8 mouse cellular contexts compared by ENCODE assay signal in the genomic region with DNA sequence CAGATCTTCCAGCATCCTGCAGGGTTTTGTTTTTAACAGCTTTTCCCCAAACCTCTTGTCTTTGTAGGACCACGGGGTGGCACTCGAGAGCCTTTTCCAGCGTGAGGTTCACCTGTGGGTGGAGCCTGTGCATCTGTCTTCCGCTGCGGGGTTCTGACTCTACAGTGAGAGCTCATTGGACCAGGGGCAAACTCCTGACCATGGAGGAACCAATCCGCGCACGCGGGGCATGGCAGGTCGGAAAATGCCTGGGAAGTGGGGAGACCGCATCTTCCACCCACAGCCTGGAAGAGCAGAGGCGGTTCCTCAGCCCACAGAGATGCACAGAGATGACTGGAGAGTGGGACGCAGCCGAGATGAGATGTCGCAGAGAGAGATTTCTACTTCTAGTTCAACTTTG. TPM values are rescaled to one million over a fixed set of nuclear protein-coding genes. Genes with fewer than 3 reads are reported as not detected.
DNase-seq lines count a peak whose midpoint lies in the region; ATAC-seq and TF ChIP-seq lines count a peak whose summit lies in the region.

No protein-coding gene starts in this region.

- WGBS in forebrain, embryonic 13.5 days = 2% methylated on average over 15 of the region's 15 CpGs
- WGBS in large intestine, adult 2 months = 1% methylated on average over 15 of the region's 15 CpGs
- WGBS in liver, postnatal 0 days (ENCODE audit: insufficient replicate concordance) = 1% methylated on average over 15 of the region's 15 CpGs
- WGBS in neural tube, embryonic 14.5 days = 2% methylated on average over 15 of the region's 15 CpGs

- intact Hi-C loops in heart, postnatal 10 days (cut with DNase I) = loop anchor here (1.0 to 5.0 kb wide), 3 partner anchors 38 to 148 kb away; partner anchors contain the start of gene Rasa2

- DNase-seq in heart, postnatal 10 days = peak; percentile 95 to 97
- DNase-seq in large intestine, adult 2 months (ENCODE audit: low read depth, low spot score) = peak; percentile 96
- DNase-seq in liver, postnatal 0 days = peak; percentile 91
- peak; percentile 96 for DNase-seq in testis, postnatal 10 days (ENCODE audit: low spot score)

- peak; percentile 49 for TF ChIP-seq POLR2A in ES-Bruce4 (IDR thresholded peaks at IDR 0.05; ENCODE audit: insufficient read depth, low read length)

- H3K27me3 ChIP-seq in ES-Bruce4 (ENCODE audit: control insufficient read depth, insufficient read depth, low read length, poor library complexity, severe bottlenecking) = no peaks in the 10 kb centered on the region
- H3K27me3 ChIP-seq in forebrain, embryonic 13.5 days = no peaks in the 10 kb centered on the region
- H3K27me3 ChIP-seq in liver, postnatal 0 days (ENCODE audit: insufficient read depth, low read length) = no peaks in the 10 kb centered on the region
- H3K27me3 ChIP-seq in neural tube, embryonic 14.5 days (ENCODE audit: control insufficient read depth, insufficient read depth, low read length) = no peaks in the 10 kb centered on the region

- H3K9me3 ChIP-seq in ES-Bruce4 (replicated peaks; ENCODE audit: control insufficient read depth, insufficient read depth, low read length, poor library complexity, severe bottlenecking) = no peaks in the 10 kb centered on the region
- no peaks in the 10 kb centered on the region for H3K9me3 ChIP-seq in forebrain, embryonic 13.5 days (replicated peaks)
- no peaks in the 10 kb centered on the region for H3K9me3 ChIP-seq in liver, postnatal 0 days (ENCODE audit: low read length)
- no peaks in the 10 kb centered on the region for H3K9me3 ChIP-seq in neural tube, embryonic 14.5 days (ENCODE audit: control insufficient read depth, low read length)

- peak overlapping the region; percentile 45 for H3K4me3 ChIP-seq in ES-Bruce4 (ENCODE audit: low read depth, low read length)
- H3K4me3 ChIP-seq in forebrain, embryonic 13.5 days = peak overlapping the region; percentile 36
- H3K4me3 ChIP-seq in liver, postnatal 0 days (ENCODE audit: low read depth, low read length) = peak overlapping the region; percentile 14; the same call in 1 of the 2 replicates
- H3K4me3 ChIP-seq in neural tube, embryonic 14.5 days (ENCODE audit: low read depth, low read length) = peak overlapping the region; percentile 30

- no peaks in the 10 kb centered on the region for H3K4me1 ChIP-seq in ES-Bruce4 (ENCODE audit: control insufficient read depth, insufficient read depth, low read length)
- peaks cover 6% of the 10 kb centered on the region; the same call in 1 of the 2 replicates for H3K4me1 ChIP-seq in forebrain, embryonic 13.5 days
- 0 out of 2 replicates have a peak, but pooled peaks cover 3% of the 10 kb centered on the region for H3K4me1 ChIP-seq in liver, postnatal 0 days (ENCODE audit: insufficient read depth)
- H3K4me1 ChIP-seq in neural tube, embryonic 14.5 days (ENCODE audit: control insufficient read depth, insufficient read depth, low read length) = no peaks in the 10 kb centered on the region

- H3K27ac ChIP-seq in ES-Bruce4 (ENCODE audit: insufficient read depth, low read length) = peak overlapping the region; percentile 7; the same call in 1 of the 2 replicates
- peak overlapping the region; percentile 68 for H3K27ac ChIP-seq in forebrain, embryonic 13.5 days
- H3K27ac ChIP-seq in liver, postnatal 0 days (ENCODE audit: low read depth) = no peak overlapping the region
- peak overlapping the region; percentile 87 for H3K27ac ChIP-seq in neural tube, embryonic 14.5 days (ENCODE audit: low read depth, low read length)

- ATAC-seq in cerebellum, adult (ENCODE audit: insufficient number of reproducible peaks, low FRiP score, low TSS enrichment) = peak; percentile 99
- peak; percentile 100 for ATAC-seq in forebrain, embryonic 13.5 days
- peak; percentile 100 for ATAC-seq in liver, postnatal 0 days
- ATAC-seq in neural tube, embryonic 14.5 days (ENCODE audit: low read depth) = peak; percentile 100

- H3K36me3 ChIP-seq in ES-Bruce4 (ENCODE audit: control insufficient read depth, insufficient read depth, low read length, poor library complexity, severe bottlenecking) = no peaks in the 10 kb centered on the region
- H3K36me3 ChIP-seq in forebrain, embryonic 13.5 days (ENCODE audit: poor library complexity, severe bottlenecking) = no peaks in the 10 kb centered on the region
- no peaks in the 10 kb centered on the region for H3K36me3 ChIP-seq in liver, postnatal 0 days (replicated peaks; ENCODE audit: insufficient read depth, low read length)
- H3K36me3 ChIP-seq in neural tube, embryonic 14.5 days (ENCODE audit: control insufficient read depth, insufficient read depth, low read length) = no peaks in the 10 kb centered on the region

- no peak overlapping the region for H3K9ac ChIP-seq in ES-Bruce4 (ENCODE audit: low read depth, poor library complexity, severe bottlenecking)
- peak overlapping the region; percentile 58 for H3K9ac ChIP-seq in forebrain, embryonic 13.5 days
- no peak overlapping the region for H3K9ac ChIP-seq in liver, postnatal 0 days (replicated peaks)
- H3K9ac ChIP-seq in neural tube, embryonic 14.5 days (replicated peaks; ENCODE audit: low read depth, low read length) = peak overlapping the region; percentile 46; the same call in 1 of the 2 replicates

- peak; percentile 76 for TF ChIP-seq CTCF in ES-Bruce4 (IDR thresholded peaks at IDR 0.05; ENCODE audit: low read depth, low read length)
- peak; percentile 92 for TF ChIP-seq CTCF in liver, postnatal 0 days (IDR thresholded peaks at IDR 0.05; ENCODE audit: low read depth)

- TF ChIP-seq EP300 in ES-Bruce4 (IDR thresholded peaks at IDR 0.05; ENCODE audit: insufficient read depth, low read depth, low read length) = no peak
- no peak for TF ChIP-seq EP300 in liver, postnatal 0 days (IDR thresholded peaks at IDR 0.05; ENCODE audit: low read depth)

- H3K4me2 ChIP-seq in forebrain, embryonic 13.5 days = peak overlapping the region; percentile 57
- H3K4me2 ChIP-seq in liver, postnatal 0 days (ENCODE audit: low read depth, low read length) = peak overlapping the region; percentile 62
- H3K4me2 ChIP-seq in neural tube, embryonic 14.5 days (ENCODE audit: low read depth, low read length) = peak overlapping the region; percentile 60

RNA-seq across cellular contexts. Expression of gene Rasa2, which starts 38.5 kb away (rescaled TPM):
- 16.9 and 18.3 TPM in 2 replicates for polyA plus RNA-seq in ES-Bruce4 (2011; ENCODE audit: insufficient read depth, insufficient read length, low read depth, missing spikeins)
- 16.0 TPM in 2 replicates for polyA plus RNA-seq in forebrain, embryonic 13.5 days (2015; fragmentation: Nextera tagmentation; extraction: Ambion mirVana)
- 1 to 10 TPM; 7.6 to 8.3 TPM for total RNA-seq in heart, postnatal 10 days (2021)
- polyA plus RNA-seq in large intestine, adult 2 months (2012; rRNA removed) = 3.0 and 4.1 TPM in 2 replicates
- polyA plus RNA-seq in liver, postnatal 0 days (2015; fragmentation: Nextera tagmentation; extraction: Ambion mirVana) = 2.5 and 2.7 TPM in 2 replicates
- polyA plus RNA-seq in neural tube, embryonic 14.5 days (2014; fragmentation: Nextera tagmentation; extraction: Ambion mirVana) = 22.4 and 24.0 TPM in 2 replicates

Comparison
In these comparisons a context has a peak if more than half of its experiments do, and no peak if none do; other contexts are left out.
1. H3K9ac ChIP-seq: peak in forebrain, embryonic 13.5 days (single experiment) and neural tube, embryonic 14.5 days (single experiment); none in ES-Bruce4 (single experiment) and liver, postnatal 0 days (single experiment).
2. Peak in every context shown above with its lines, with median percentiles within 50 percentile points of each other: H3K4me3 ChIP-seq, ATAC-seq, H3K4me2 ChIP-seq and DNase-seq.